Mouse (Mus musculus) intestine, postnatal 0 days (tissue): ENCODE data around the gene Ptgfrn. TPM values are rescaled to one million over a fixed set of nuclear protein-coding genes. Genes with fewer than 3 reads are reported as not detected.

Experiments used
- ATAC-seq: fragments of 200-750 bp; cut with Nextera tagmentation; 2 replicates; pipeline ENCODE4 v1.8.0; 2017; ENCODE audit warnings: mild to moderate bottlenecking, moderate TSS enrichment, moderate library complexity
- H3K27ac ChIP-seq: fragments of 300-500 bp; sonication (generic); 2 replicates; pipeline ENCODE4 v1.5.1; 2014; ENCODE audit warnings: mild to moderate bottlenecking, low read depth, low read length, moderate library complexity
- H3K27me3 ChIP-seq: fragments of 300-500 bp; sonication (generic); replicated peaks from 2 replicates; pipeline ENCODE4 v1.6.1; 2014; ENCODE audit warnings: low read length, mixed read lengths; ENCODE audit not compliant: control insufficient read depth, insufficient read depth
- H3K36me3 ChIP-seq: fragments of 300-500 bp; sonication (generic); 2 replicates; pipeline ENCODE4 v1.6.1; 2014; ENCODE audit warnings: mild to moderate bottlenecking, moderate library complexity; ENCODE audit not compliant: control insufficient read depth, insufficient read depth
- H3K4me1 ChIP-seq: fragments of 300-500 bp; sonication (generic); replicated peaks from 2 replicates; pipeline ENCODE4 v1.6.1; 2014; ENCODE audit warnings: antibody characterized with exemption, low read length, mixed read lengths; ENCODE audit not compliant: control insufficient read depth, insufficient read depth
- H3K4me2 ChIP-seq: fragments of 300-500 bp; sonication (generic); replicated peaks from 2 replicates; pipeline ENCODE4 v1.6.1; 2014; ENCODE audit warnings: low read depth, mild to moderate bottlenecking, moderate library complexity
- H3K4me3 ChIP-seq: fragments of 300-500 bp; sonication (generic); 2 replicates; pipeline ENCODE4 v1.5.1; 2014; ENCODE audit warnings: low read depth, low read length
- H3K9ac ChIP-seq: fragments of 300-500 bp; sonication (generic); 2 replicates; pipeline ENCODE4 v1.6.1; 2014; ENCODE audit warnings: mild to moderate bottlenecking, low read depth, low read length
- H3K9me3 ChIP-seq: fragments of 300-500 bp; sonication (generic); 2 replicates; pipeline ENCODE4 v1.6.1; 2016; ENCODE audit warnings: mixed run types; ENCODE audit not compliant: control insufficient read depth
- CTCF ChIP-seq: sonication (generic); IDR thresholded peaks from 2 replicates; pipeline ENCODE4 v1.5.1; 2016; ENCODE audit warnings: low read depth, mild to moderate bottlenecking, control low read depth, antibody characterized with exemption, moderate library complexity
- WGBS: fragments of 180-500 bp; shearing (Covaris S2); extraction: QIAGEN DNeasy Blood & Tissue Kit; methylation state at CpG from one replicate; pipeline ENCODE4 v1.1.7; 2014; 5-methylcytosine and 5-hydroxymethylcytosine counted together
- polyA plus RNA-seq: library from polyadenylated mRNA; unstranded; fragments of >200 nt; fragmentation: Nextera tagmentation; extraction: Ambion mirVana; gene quantifications from 2 replicates; pipeline ENCODE4 v1.2.1, GENCODE M21; 2015

Ptgfrn gene
- polyA plus RNA-seq, 1 experiment from 2014 or later = 5.6 TPM

GRCm38 (mm10) chr3:101013005-101013404 lies 97.1 kb downstream of the Ptgfrn start:
- no peak for TF ChIP-seq CTCF
- Histone ChIP-seq H3K27me3 (no peaks in the 10 kb centered on the region), H3K9me3 (no peaks in the 10 kb centered on the region), H3K27ac (no peak overlapping the region), H3K36me3 (no peaks in the 10 kb centered on the region), H3K4me1 (peaks cover 6% of the 10 kb centered on the region; the same call in 1 of the 2 replicates), H3K4me3 (no peak overlapping the region), H3K9ac (no peak overlapping the region), H3K4me2 (no peak overlapping the region)
- no peak for ATAC-seq
- WGBS = 91% methylated on average over 10 of the region's 10 CpGs

DNA sequence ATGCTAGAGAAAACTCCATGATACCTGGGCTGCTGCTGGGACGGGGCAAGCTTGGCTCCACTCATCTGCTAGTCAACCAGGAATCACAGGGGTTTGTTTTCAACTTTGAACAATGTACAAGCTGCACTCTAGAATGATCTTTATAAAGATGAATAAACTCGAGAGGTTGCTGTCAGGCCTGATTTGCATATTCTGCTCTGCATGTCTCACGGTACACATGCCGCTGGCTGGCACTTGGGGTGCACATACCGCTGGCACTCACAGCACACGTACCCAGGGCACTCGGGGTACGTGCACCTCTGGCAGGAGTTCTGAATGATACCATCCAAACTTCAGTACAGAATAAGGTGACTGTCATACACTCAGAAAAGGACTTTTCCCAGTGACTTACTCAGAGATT lies 97.5 kb downstream of the Ptgfrn start:
- no peak for TF ChIP-seq CTCF
- 88% methylated on average over 8 of the region's 8 CpGs for WGBS
- H3K27ac ChIP-seq = no peak overlapping the region
- no peak overlapping the region for H3K4me3 ChIP-seq
- H3K9ac ChIP-seq = peak overlapping the region; percentile 7; the same call in 1 of the 2 replicates
- H3K9me3 ChIP-seq = no peaks in the 10 kb centered on the region
- H3K4me2 ChIP-seq = no peak overlapping the region
- H3K4me1 ChIP-seq = peaks cover 6% of the 10 kb centered on the region; the same call in 1 of the 2 replicates
- no peak for ATAC-seq
- no peaks in the 10 kb centered on the region for H3K36me3 ChIP-seq
- no peaks in the 10 kb centered on the region for H3K27me3 ChIP-seq

DNA sequence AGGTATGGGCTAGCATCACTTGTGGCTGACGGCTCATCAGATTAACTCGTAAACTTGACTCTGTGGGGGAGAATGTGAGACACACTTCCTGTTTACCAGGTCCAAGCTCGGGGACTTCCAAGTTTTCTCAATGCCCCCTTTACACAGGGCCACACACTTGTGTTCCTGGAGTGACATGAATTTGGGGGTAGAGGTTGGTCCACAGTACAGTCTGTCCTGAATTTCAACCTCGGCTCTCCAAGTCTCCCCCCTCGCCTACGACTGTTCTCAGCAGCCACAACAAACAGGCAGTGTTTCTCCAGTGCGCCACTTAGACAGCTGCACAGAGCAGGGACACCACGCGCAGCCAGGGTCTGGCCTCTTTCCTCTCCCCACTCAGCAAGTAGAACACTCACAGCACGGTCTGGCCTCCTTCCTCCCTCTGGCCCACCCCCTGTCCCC lies 97.9 kb downstream of the Ptgfrn start:
- Histone ChIP-seq H3K4me2 (no peak overlapping the region; the same call in 1 of the 2 replicates), H3K36me3 (no peaks in the 10 kb centered on the region), H3K9ac (no peak overlapping the region; the same call in 1 of the 2 replicates), H3K4me1 (peaks cover 9% of the 10 kb centered on the region; the same call in 1 of the 2 replicates), H3K27me3 (no peaks in the 10 kb centered on the region), H3K4me3 (no peak overlapping the region), H3K9me3 (no peaks in the 10 kb centered on the region), H3K27ac (no peak overlapping the region)
- 52% methylated on average over 10 of the region's 10 CpGs for WGBS
- no peak for TF ChIP-seq CTCF
- ATAC-seq = no peak

DNA sequence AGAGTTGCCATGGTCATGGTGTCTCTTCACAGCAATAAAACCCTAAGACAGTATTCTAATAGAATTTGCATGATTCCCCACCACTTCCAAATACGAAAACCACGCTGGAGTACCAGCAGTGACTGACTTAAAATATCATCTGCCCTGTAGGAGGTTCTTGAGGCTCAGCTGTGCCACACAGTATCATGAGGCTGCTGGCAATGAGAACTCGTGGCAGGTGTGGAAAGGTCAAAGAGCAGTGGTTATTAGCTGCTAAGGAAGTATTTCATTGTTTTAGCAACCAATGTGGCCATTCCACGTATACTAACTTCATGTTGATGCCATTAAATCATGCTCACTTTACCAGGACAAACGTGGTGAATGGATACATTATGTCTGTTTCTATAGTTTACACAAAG lies 98.9 kb downstream of the Ptgfrn start:
- 47% methylated on average over 5 of the region's 5 CpGs for WGBS
- ATAC-seq = peak; percentile 77
- TF ChIP-seq CTCF = no peak
- Histone ChIP-seq H3K36me3 (no peaks in the 10 kb centered on the region), H3K27me3 (no peaks in the 10 kb centered on the region), H3K27ac (peak overlapping the region; percentile 62), H3K9ac (no peak overlapping the region), H3K4me2 (no peak overlapping the region), H3K4me1 (peaks cover 9% of the 10 kb centered on the region; the same call in 1 of the 2 replicates), H3K4me3 (no peak overlapping the region), H3K9me3 (no peaks in the 10 kb centered on the region)

- no peaks in the 10 kb centered on the region for H3K36me3 ChIP-seq
- H3K4me3 ChIP-seq = no peak overlapping the region
- peaks cover 12% of the 10 kb centered on the region; the same call in 1 of the 2 replicates for H3K4me1 ChIP-seq
- ATAC-seq = peak; percentile 87
- peak overlapping the region; percentile 62 for H3K27ac ChIP-seq
- WGBS = 38% methylated on average over 4 of the region's 4 CpGs
- no peaks in the 10 kb centered on the region for H3K9me3 ChIP-seq
- H3K27me3 ChIP-seq = no peaks in the 10 kb centered on the region
- H3K4me2 ChIP-seq = no peak overlapping the region
- H3K9ac ChIP-seq = no peak overlapping the region
- peak; percentile 50 for TF ChIP-seq CTCF
Measured at GRCm38 (mm10) chr3:101010589-101011202, 99.4 kb downstream of the Ptgfrn start.

GRCm38 (mm10) chr3:101007112-101007782 lies 102.8 kb downstream of the Ptgfrn start:
- Histone ChIP-seq H3K36me3 (no peaks in the 10 kb centered on the region), H3K27me3 (no peaks in the 10 kb centered on the region), H3K4me3 (no peak overlapping the region), H3K27ac (no peak overlapping the region), H3K9me3 (no peaks in the 10 kb centered on the region), H3K4me2 (no peak overlapping the region), H3K9ac (no peak overlapping the region), H3K4me1 (peaks cover 7% of the 10 kb centered on the region; the same call in 1 of the 2 replicates)
- no peak for TF ChIP-seq CTCF
- 63% methylated on average over 5 of the region's 5 CpGs for WGBS
- ATAC-seq = no peak
